Mouse (Mus musculus) stomach, postnatal 0 days (tissue): ENCODE measurements at regions not wholly inside any gene's neighbourhood (a gene's known extent, or its start where the extent isn't known, plus 50 kb on each side); places are given as distances from the start of the nearest gene placed in this dataset.

Experiments used
- ATAC-seq: fragments of 200-750 bp; cut with Nextera tagmentation; 2 replicates; pipeline ENCODE4 v1.8.0; 2017; ENCODE audit not compliant: low FRiP score, low TSS enrichment
- DNase-seq: peaks from one replicate; pipeline ENCODE4 v3.0.0-alpha.2; 2016; ENCODE audit warnings: low spot score
- H3K27ac ChIP-seq: fragments of 300-500 bp; sonication (generic); replicated peaks from 2 replicates; pipeline ENCODE4 v1.5.1; 2014; ENCODE audit warnings: mild to moderate bottlenecking, control low read depth
- H3K27me3 ChIP-seq: fragments of 300-500 bp; sonication (generic); 2 replicates; pipeline ENCODE4 v1.6.1; 2014; ENCODE audit warnings: low read length; ENCODE audit not compliant: control insufficient read depth, insufficient read depth
- H3K36me3 ChIP-seq: fragments of 300-500 bp; sonication (generic); 2 replicates; pipeline ENCODE4 v1.6.1; 2014; ENCODE audit warnings: low read length, mixed read lengths; ENCODE audit not compliant: control insufficient read depth, insufficient read depth
- H3K4me1 ChIP-seq: fragments of 300-500 bp; sonication (generic); replicated peaks from 2 replicates; pipeline ENCODE4 v1.6.1; 2014; ENCODE audit warnings: antibody characterized with exemption; ENCODE audit not compliant: control insufficient read depth, insufficient read depth
- H3K4me2 ChIP-seq: fragments of 300-500 bp; sonication (generic); replicated peaks from 2 replicates; pipeline ENCODE4 v1.6.1; 2014; ENCODE audit warnings: low read depth, mild to moderate bottlenecking, control low read depth, moderate library complexity
- H3K4me3 ChIP-seq: fragments of 300-500 bp; sonication (generic); 2 replicates; pipeline ENCODE4 v1.5.1; 2014; ENCODE audit warnings: low read depth, low read length, control low read depth
- H3K9ac ChIP-seq: fragments of 300-500 bp; sonication (generic); 2 replicates; pipeline ENCODE4 v1.6.1; 2014; ENCODE audit warnings: mild to moderate bottlenecking, low read length, control low read depth, mixed read lengths
- H3K9me3 ChIP-seq: fragments of 300-500 bp; sonication (generic); 2 replicates; pipeline ENCODE4 v1.6.1; 2016; ENCODE audit warnings: low read length; ENCODE audit not compliant: control insufficient read depth
- CTCF ChIP-seq: IDR thresholded peaks from 2 replicates; pipeline ENCODE4 v1.5.1; 2016; ENCODE audit warnings: antibody characterized with exemption, low read depth, mild to moderate bottlenecking, moderate library complexity
- EP300 ChIP-seq: optimal IDR thresholded peaks from 2 replicates; pipeline ENCODE3; 2016; ENCODE audit warnings: antibody characterized with exemption
- WGBS: fragments of 180-500 bp; shearing (Covaris S2); extraction: QIAGEN DNeasy Blood & Tissue Kit; methylation state at CpG from one replicate; pipeline ENCODE4 v1.1.7; 2014; 5-methylcytosine and 5-hydroxymethylcytosine counted together

GRCm38 (mm10) chr10:17450240-17450639 is 272.8 kb upstream of the Cited2 start:
- WGBS: 56% methylated on average over 4 of the region's 4 CpGs
- DNase-seq (no peak), ATAC-seq (no peak)
- no peak overlapping the region for H3K4me2 ChIP-seq
- no peak overlapping the region for H3K9ac ChIP-seq
- H3K27me3 ChIP-seq: no peaks in the 10 kb centered on the region
- H3K36me3 ChIP-seq: no peaks in the 10 kb centered on the region
- no peak overlapping the region for H3K27ac ChIP-seq
- H3K4me1 ChIP-seq: no peaks in the 10 kb centered on the region
- H3K4me3 ChIP-seq: no peak overlapping the region
- no peaks in the 10 kb centered on the region for H3K9me3 ChIP-seq
- no peak for TF ChIP-seq EP300
- no peak for TF ChIP-seq CTCF

DNA sequence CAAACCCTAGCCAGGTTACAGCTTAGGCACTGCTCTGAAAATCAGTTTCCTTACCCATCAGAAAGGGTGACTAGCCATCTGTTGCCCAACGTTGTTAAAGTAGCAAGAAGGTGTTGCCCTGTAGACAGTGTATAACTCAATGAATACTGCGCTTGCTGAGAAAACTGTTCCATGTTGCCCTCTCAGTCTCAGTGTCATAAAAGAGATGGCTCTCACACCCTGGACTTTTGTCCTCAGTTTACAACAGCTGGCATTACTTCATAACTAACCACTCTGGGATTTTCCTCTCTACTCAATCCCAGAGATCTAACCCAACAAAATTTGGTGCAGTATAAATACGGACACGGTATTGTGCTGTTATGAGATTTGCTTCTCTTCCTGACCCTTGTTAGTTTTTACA is 252.1 kb upstream of the Cited2 start:
- Histone ChIP-seq H3K4me2 (no peak overlapping the region), H3K27me3 (no peaks in the 10 kb centered on the region), H3K4me1 (no peaks in the 10 kb centered on the region), H3K4me3 (no peak overlapping the region), H3K27ac (no peak overlapping the region), H3K9ac (no peak overlapping the region), H3K9me3 (no peaks in the 10 kb centered on the region), H3K36me3 (no peaks in the 10 kb centered on the region)
- DNase-seq (no peak), ATAC-seq (no peak)
- TF ChIP-seq CTCF (no peak), EP300 (no peak)
- WGBS: 84% methylated on average over 4 of the region's 4 CpGs

DNA sequence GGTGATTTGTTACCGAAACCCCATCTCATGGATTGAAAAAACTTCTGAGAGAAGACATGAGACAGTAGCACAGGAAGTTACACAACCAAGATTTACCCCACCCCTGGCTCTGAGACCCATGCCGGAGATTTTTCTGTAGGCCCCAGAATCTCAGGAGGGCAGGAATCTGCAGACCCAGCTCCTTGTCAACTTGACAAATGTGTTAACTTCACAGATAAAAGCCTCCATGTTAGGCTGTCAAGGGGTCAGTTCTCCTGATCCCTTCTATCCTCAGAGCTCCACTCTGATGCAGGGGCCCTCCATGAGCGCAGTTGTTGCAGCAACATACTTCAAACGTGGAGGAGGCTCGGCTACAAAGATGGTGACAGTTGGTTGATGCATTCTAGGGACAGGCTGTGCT is 250.5 kb upstream of the Cited2 start:
- ATAC-seq (no peak), DNase-seq (no peak)
- no peak overlapping the region for H3K4me3 ChIP-seq
- H3K4me1 ChIP-seq: no peaks in the 10 kb centered on the region
- H3K9me3 ChIP-seq: no peaks in the 10 kb centered on the region
- 44% methylated on average over 5 of the region's 5 CpGs for WGBS
- no peak overlapping the region for H3K27ac ChIP-seq
- no peak overlapping the region for H3K9ac ChIP-seq
- H3K36me3 ChIP-seq: no peaks in the 10 kb centered on the region
- no peak overlapping the region for H3K4me2 ChIP-seq
- H3K27me3 ChIP-seq: no peaks in the 10 kb centered on the region
- no peak for TF ChIP-seq EP300
- no peak for TF ChIP-seq CTCF

DNA sequence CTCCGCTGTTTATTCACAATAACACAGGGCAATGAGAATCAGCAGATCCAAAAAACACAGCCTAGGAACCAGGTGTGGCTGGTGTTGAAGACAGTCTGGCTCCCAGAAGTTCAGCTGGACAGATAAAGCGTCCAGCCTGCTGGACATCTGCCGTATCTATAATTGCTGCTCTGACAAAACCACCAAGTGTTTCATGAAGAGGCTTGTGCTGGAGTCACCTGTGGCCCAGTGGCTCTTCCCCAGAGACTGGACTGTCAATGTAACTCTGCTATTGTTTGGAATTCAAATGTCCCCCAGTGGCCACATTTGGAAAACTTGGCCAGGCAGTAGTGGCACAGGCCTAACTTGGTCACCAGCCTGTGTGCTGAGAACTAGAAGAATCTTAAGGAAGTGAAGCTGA is 247.0 kb upstream of the Cited2 start:
- Histone ChIP-seq H3K27ac (no peak overlapping the region), H3K36me3 (no peaks in the 10 kb centered on the region), H3K4me2 (no peak overlapping the region), H3K27me3 (no peaks in the 10 kb centered on the region), H3K9ac (no peak overlapping the region), H3K4me1 (no peaks in the 10 kb centered on the region), H3K4me3 (no peak overlapping the region), H3K9me3 (no peaks in the 10 kb centered on the region)
- DNase-seq (no peak), ATAC-seq (no peak)
- WGBS: 91% methylated on average over 3 of the region's 3 CpGs
- TF ChIP-seq CTCF (no peak), EP300 (no peak)

DNA sequence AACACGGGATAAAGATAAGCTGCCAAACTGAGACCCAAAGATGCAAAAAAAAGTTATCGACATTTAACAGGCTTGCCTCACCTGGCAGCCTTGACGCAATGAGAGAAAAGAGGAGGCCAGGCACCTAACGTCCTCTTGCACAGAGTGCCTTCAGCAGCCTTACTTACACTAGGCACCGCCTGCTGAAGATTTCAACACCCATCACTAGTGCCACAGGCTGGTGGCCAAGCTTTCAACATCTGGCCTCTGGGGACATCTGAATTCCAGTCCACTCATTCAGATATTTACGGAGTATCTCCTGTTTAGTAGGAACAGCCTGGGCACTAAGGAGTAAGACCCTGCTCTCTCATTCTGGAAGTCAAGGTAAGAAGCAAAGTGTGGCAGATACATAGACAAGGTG is 246.3 kb upstream of the Cited2 start:
- H3K9ac ChIP-seq: no peak overlapping the region
- 81% methylated on average over 6 of the region's 6 CpGs for WGBS
- no peaks in the 10 kb centered on the region for H3K27me3 ChIP-seq
- DNase-seq: no peak
- H3K9me3 ChIP-seq: no peaks in the 10 kb centered on the region
- no peaks in the 10 kb centered on the region for H3K36me3 ChIP-seq
- no peak overlapping the region for H3K4me3 ChIP-seq
- no peak for ATAC-seq
- H3K27ac ChIP-seq: no peak overlapping the region
- no peaks in the 10 kb centered on the region for H3K4me1 ChIP-seq
- TF ChIP-seq EP300 (no peak), CTCF (no peak)
- no peak overlapping the region for H3K4me2 ChIP-seq

GRCm38 (mm10) chr10:17478761-17479632 is 244.0 kb upstream of the Cited2 start:
- Histone ChIP-seq H3K4me3 (no peak overlapping the region), H3K9ac (no peak overlapping the region), H3K4me1 (no peaks in the 10 kb centered on the region), H3K4me2 (no peak overlapping the region), H3K36me3 (no peaks in the 10 kb centered on the region), H3K9me3 (no peaks in the 10 kb centered on the region), H3K27me3 (no peaks in the 10 kb centered on the region), H3K27ac (no peak overlapping the region)
- no peak for TF ChIP-seq CTCF
- no peak for TF ChIP-seq EP300
- WGBS: 52% methylated on average over 8 of the region's 8 CpGs
- ATAC-seq: no peak
- DNase-seq: no peak
